Mouse (Mus musculus): ENCODE results near the gene Barhl2.

GRCm38 (mm10) chr5:106502271-106502670 lies 44.3 kb upstream of the Barhl2 start:
- no peak for TF ChIP-seq CTCF (IDR thresholded peaks at IDR 0.05; ENCODE audit: control insufficient read depth, insufficient read depth, insufficient read length)
- TF ChIP-seq MYOG (IDR thresholded peaks at IDR 0.05; ENCODE audit: control insufficient read depth, extremely low read depth, insufficient read length) = no peak
- TF ChIP-seq MAX (IDR thresholded peaks at IDR 0.05) = no peak

Measured in C2C12 (cell line).